Mouse (Mus musculus) G1E (cell line): ENCODE measurements around the gene Dph5. TPM values are rescaled to one million over a fixed set of nuclear protein-coding genes. Genes with fewer than 3 reads are reported as not detected.
"Not testable (repeated sequence)": the region's sequence is repeated elsewhere in the genome, so short reads cannot be mapped to it uniquely, and the experiment has no call there.

Experiments used
- ATAC-seq: 2 replicates; pipeline ENCODE4 v1.8.0; 2016; ENCODE audit warnings: mild to moderate bottlenecking; ENCODE audit not compliant: insufficient number of reproducible peaks, poor library complexity, low FRiP score, severe bottlenecking; ENCODE audit errors: extremely low read depth
- DNase-seq: peaks from one replicate; pipeline ENCODE4 v3.0.0; 2012; ENCODE audit warnings: low spot score
- H3K27me3 ChIP-seq: 2 replicates; pipeline ENCODE4 v1.6.1; 2012; ENCODE audit warnings: mild to moderate bottlenecking, low read length, inconsistent platforms; ENCODE audit not compliant: insufficient read depth
- H3K36me3 ChIP-seq: replicated peaks from 2 replicates; pipeline ENCODE3; 2012; ENCODE audit warnings: mild to moderate bottlenecking, inconsistent platforms
- H3K4me1 ChIP-seq: 2 replicates; pipeline ENCODE4 v1.6.1; 2012; ENCODE audit warnings: low read depth, low read length, inconsistent platforms, mixed read lengths; ENCODE audit not compliant: insufficient read depth
- H3K4me3 ChIP-seq: 2 replicates; pipeline ENCODE4 v1.5.1; 2012; ENCODE audit warnings: low read depth, mild to moderate bottlenecking, inconsistent platforms, low read length, moderate library complexity, mixed read lengths
- H3K9me3 ChIP-seq: replicated peaks from 2 replicates; pipeline ENCODE4 v1.6.1; 2012; ENCODE audit warnings: inconsistent platforms
- CTCF ChIP-seq: IDR thresholded peaks from 2 replicates; pipeline ENCODE4 v1.5.1; 2012; ENCODE audit warnings: low read depth, low read length, inconsistent platforms, mixed read lengths
- GATA1 ChIP-seq: IDR thresholded peaks from 2 replicates; pipeline ENCODE4 v1.6.1; 2012; ENCODE audit warnings: borderline replicate concordance, low read length, inconsistent platforms, mixed read lengths
- GATA2 ChIP-seq: IDR thresholded peaks from 2 replicates; pipeline ENCODE4 v1.6.1; 2012; ENCODE audit warnings: low read depth, low read length, inconsistent platforms, borderline replicate concordance
- POLR2AphosphoS5 ChIP-seq: IDR thresholded peaks from 2 replicates; pipeline ENCODE4 v1.6.1; 2012; ENCODE audit warnings: low read depth, low read length, inconsistent platforms; ENCODE audit not compliant: insufficient replicate concordance
- TAL1 ChIP-seq: conservative IDR thresholded peaks from 2 replicates; pipeline ENCODE4 v1.6.1; 2012; ENCODE audit warnings: low read depth, low read length, inconsistent platforms, mixed read lengths
- polyA plus RNA-seq: library from polyadenylated mRNA; stranded (reverse); fragments of >175 nt; gene quantifications from 2 replicates; pipeline ENCODE4 v1.2.3, GENCODE M21; 2012
- total RNA-seq, 2 experiments: library from RNA; stranded (forward) in 1 of 2; stranded (reverse) in 1 of 2; fragments of 200-1000 nt in 1 of 2; fragments of >200 nt in 1 of 2; fragmentation: Nextera tagmentation in 1 of 2; gene quantifications; 2 replicates each; pipeline ENCODE4 v1.2.3; 2014 to 2017

Gene Dph5
- total and polyA plus RNA-seq, 3 experiments = 1.7 to 54.7 (median 38.4) TPM

DNA sequence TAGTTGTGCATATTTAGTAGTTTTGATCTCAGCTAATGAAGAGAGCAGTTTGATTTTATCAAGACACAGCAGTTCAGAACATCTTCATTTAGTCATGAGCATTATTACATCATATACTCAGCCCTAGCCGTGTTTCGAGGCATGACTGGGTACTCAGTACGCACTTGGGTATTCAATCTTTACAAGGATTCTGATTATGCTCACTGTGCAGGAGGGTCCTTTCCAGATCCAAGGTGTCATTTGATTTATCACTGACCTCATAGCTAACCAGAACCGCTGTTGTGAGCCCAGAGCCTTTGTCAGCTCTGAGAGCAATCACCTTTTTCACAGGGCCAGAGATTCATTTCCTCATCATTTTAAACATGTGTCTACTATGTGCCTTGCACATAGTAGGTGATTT lies 17.9 kb downstream of the Dph5 start:
- no peaks in the 10 kb centered on the region for H3K27me3 ChIP-seq
- TF ChIP-seq CTCF (no peak), GATA1 (no peak), TAL1 (no peak), POLR2AphosphoS5 (no peak), GATA2 (no peak)
- no peak for DNase-seq

DNA sequence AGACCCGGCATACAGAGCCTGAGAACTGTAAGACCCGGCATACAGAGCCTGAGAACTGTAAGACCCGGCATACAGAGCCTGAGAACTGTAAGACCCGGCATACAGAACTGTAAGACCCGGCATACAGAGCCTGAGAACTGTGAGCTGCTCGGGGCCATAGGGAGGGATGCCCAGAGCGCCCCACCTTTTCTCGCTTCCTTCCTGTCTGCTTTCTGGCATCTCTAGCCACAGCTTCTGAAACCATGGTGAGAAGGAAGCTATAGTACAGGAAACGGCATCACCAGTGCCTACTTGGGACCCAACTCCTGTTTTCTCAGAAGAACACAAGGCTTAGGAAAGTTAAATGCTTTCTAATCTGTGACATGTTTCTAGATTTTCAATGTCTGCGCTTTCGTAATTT lies 19.8 kb downstream of the Dph5 start:
- DNase-seq, H3K27me3 ChIP-seq, H3K4me3 ChIP-seq, H3K4me1 ChIP-seq, ATAC-seq, H3K9me3 ChIP-seq: not testable (repeated sequence)
- peaks cover 40% of the 10 kb centered on the region for H3K36me3 ChIP-seq

More for the DNA sequence above, 17.9 kb downstream of the Dph5 start:
- Histone ChIP-seq H3K9me3 (no peaks in the 10 kb centered on the region), H3K4me3 (no peak overlapping the region), H3K36me3 (peaks cover 53% of the 10 kb centered on the region), H3K4me1 (peaks cover 21% of the 10 kb centered on the region)
- ATAC-seq = no peak

DNA sequence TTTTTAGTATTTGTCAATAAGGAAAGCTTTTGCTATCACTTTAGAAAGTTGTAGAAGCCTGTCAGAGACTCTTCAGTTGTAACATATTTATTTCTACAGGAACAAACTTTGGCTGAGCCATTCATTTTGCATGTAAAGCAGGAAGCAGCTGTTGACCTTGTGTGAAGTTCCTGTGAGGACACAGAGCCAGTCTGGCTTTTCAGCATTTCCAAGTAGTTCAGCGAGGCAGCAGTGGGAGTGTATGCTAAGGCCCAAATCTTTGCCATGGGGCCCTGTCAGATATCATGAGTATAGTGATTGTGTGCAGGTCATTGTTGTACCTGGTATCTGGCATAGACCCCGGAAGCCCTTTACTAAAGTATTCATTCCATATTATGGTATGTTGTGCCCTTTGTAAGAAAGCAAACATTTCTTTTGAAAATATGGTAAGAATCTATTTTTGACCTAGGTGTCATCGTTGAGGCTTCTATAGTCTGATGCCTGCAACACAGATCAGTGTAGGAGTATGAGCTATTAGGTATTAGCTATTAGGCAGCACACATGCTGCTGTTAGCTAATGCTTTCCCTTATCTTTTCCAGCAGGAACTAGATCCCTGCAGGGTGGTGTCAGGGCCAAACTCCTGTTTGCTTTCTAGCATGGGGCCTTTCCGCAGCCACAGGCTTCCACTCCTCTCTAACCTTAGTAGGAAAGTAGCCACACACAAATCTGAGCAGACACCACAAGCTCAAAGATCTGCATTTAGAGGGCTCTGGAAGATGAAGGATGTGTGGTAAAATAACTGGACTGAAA lies 37.0 kb downstream of the Dph5 start:
- Histone ChIP-seq H3K27me3 (no peaks in the 10 kb centered on the region), H3K9me3 (no peaks in the 10 kb centered on the region), H3K4me1 (no peaks in the 10 kb centered on the region), H3K36me3 (peaks cover 60% of the 10 kb centered on the region), H3K4me3 (no peak overlapping the region)
- DNase-seq (no peak), ATAC-seq (no peak)
- TF ChIP-seq CTCF (no peak), POLR2AphosphoS5 (no peak), GATA2 (no peak), TAL1 (no peak), GATA1 (no peak)

DNA sequence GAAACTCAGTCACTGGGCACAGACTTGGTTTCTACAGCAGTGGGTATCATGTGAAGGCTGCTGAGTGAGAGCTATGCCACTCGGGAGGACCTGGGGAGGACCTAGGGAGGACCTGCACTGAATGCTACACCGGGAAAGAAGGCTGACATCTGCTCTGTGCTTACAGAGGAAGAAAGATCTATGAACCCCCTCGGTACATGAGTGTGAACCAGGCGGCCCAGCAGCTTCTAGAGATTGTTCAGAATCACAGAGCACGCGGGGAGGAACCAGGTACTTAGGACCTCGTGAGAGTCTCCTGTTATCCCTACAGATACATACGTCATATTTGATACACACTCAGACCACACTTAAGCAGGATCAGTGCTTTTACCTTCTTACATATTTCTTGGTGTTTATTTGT lies 38.9 kb downstream of the Dph5 start:
- Histone ChIP-seq H3K4me1 (no peaks in the 10 kb centered on the region), H3K27me3 (no peaks in the 10 kb centered on the region), H3K36me3 (peaks cover 75% of the 10 kb centered on the region), H3K4me3 (no peak overlapping the region), H3K9me3 (no peaks in the 10 kb centered on the region)
- no peak for DNase-seq
- ATAC-seq = no peak
- TF ChIP-seq CTCF (no peak), GATA1 (no peak), TAL1 (no peak), GATA2 (no peak), POLR2AphosphoS5 (no peak)

DNA sequence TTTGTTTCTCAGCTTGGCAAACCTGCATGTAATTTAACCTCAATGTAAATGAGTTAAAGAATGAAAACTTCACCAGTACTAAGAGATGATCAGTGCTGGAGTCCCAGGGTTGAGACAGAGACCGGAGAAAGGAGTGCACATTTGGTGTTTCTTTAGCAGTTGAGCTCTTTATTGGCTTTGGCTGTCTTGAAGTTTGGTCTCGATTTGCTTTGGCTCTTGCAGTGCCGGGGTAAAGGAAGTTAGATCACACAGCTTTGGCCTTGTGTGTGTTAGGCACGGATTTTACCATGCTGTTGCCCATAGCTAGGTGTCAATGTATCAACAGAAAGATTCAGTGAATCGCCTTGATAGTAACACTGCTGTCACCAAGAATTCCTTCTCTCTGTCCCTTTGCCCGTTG lies 44.1 kb downstream of the Dph5 start:
- TF ChIP-seq TAL1 = no peak
- TF ChIP-seq GATA1 = no peak
- no peak for TF ChIP-seq POLR2AphosphoS5
- TF ChIP-seq GATA2 = no peak
- TF ChIP-seq CTCF = no peak
- H3K4me1 ChIP-seq = no peaks in the 10 kb centered on the region
- DNase-seq (no peak), ATAC-seq (no peak)
- H3K4me3 ChIP-seq = no peak overlapping the region
- H3K27me3 ChIP-seq = no peaks in the 10 kb centered on the region
- peaks cover 72% of the 10 kb centered on the region for H3K36me3 ChIP-seq
- no peaks in the 10 kb centered on the region for H3K9me3 ChIP-seq

DNA sequence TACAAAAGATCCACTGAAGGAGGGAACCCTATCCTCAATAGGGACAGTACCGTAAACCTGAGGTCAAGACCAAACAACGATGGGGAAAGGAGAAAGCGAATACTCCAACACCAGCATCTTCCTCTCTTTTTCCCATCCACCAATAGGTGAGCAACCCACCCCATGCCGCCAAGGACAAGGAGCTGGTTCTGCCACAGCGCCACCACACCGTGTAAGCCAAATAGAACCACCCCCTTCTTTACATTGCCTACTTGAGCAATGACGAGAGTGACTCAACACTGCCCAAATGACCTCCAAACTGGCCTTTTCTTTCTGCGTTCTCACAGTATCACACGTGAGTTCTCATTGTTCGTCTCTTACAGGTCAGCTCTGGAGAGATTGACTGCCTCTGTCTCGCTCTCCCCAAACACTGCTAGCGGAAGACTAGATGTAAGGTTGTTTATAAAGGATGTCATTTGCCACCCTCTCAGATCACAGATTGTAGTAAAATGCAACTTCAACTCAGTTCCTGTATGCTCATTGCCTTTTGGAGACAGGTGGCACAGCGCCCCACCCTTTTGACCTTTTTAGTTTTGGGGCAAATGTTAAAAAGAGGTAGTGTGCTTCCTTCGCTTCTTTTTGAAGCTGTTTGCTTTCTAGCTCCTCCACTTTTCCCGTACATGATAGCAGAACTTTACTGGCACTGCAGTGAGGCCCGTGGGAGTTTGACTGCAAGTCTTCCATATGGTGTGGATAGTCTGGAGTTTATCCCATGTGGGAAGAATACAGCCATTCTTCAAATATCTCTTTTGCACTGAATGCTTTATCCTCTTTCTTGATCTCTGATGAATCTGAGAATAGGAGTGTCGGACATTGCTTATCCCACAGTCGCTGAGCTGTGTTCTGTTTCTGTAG lies 45.9 kb downstream of the Dph5 start:
- Histone ChIP-seq H3K4me1 (no peaks in the 10 kb centered on the region), H3K27me3 (no peaks in the 10 kb centered on the region), H3K4me3 (no peak overlapping the region), H3K9me3 (no peaks in the 10 kb centered on the region), H3K36me3 (peaks cover 69% of the 10 kb centered on the region)
- ATAC-seq (no peak), DNase-seq (no peak)
- TF ChIP-seq GATA2 (no peak), POLR2AphosphoS5 (no peak), TAL1 (no peak), CTCF (no peak), GATA1 (no peak)
